Mouse (Mus musculus): ENCODE data around the gene Plekho1. TPM values are rescaled to one million over a fixed set of nuclear protein-coding genes. Genes with fewer than 3 reads are reported as not detected.
"Not testable (repeated sequence)": the region's sequence is repeated elsewhere in the genome, so short reads cannot be mapped to it uniquely, and the experiment has no call there.

The Plekho1 gene
- polyA plus RNA-seq, 1 experiment from 2014 or later, result 35.2 TPM

DNA sequence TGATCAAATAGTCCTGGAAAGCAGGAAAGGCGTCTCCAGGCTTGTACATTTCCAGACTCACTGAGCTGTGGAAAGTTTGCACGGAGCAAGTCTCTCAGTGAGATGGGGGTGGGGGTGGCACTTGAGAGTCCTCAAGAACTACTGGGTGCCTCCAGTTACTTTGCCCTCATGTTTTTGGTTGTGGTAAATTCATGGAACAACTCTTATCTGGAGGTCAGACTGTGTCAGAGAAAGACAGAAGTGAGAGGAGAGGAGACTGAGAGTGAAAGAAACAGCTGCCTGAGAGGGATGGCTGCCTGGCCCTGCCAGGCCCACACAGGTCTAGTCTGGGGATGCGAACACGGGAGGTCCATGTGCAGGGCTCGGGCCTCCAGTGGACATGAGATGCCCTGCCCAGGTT lies 40.5 kb downstream of the Plekho1 start:
- Histone ChIP-seq H3K9ac (no peak overlapping the region), H3K27ac (no peak overlapping the region), H3K4me2 (no peak overlapping the region), H3K27me3 (no peaks in the 10 kb centered on the region), H3K4me1 (peaks cover 8% of the 10 kb centered on the region; the same call in 1 of the 2 replicates), H3K36me3 (no peaks in the 10 kb centered on the region), H3K9me3 (no peaks in the 10 kb centered on the region), H3K4me3 (no peak overlapping the region)
- 93% methylated on average over 5 of the region's 5 CpGs for WGBS
- no peak for ATAC-seq (ENCODE audit: insufficient number of reproducible peaks, low FRiP score, low TSS enrichment, low read depth)

DNA sequence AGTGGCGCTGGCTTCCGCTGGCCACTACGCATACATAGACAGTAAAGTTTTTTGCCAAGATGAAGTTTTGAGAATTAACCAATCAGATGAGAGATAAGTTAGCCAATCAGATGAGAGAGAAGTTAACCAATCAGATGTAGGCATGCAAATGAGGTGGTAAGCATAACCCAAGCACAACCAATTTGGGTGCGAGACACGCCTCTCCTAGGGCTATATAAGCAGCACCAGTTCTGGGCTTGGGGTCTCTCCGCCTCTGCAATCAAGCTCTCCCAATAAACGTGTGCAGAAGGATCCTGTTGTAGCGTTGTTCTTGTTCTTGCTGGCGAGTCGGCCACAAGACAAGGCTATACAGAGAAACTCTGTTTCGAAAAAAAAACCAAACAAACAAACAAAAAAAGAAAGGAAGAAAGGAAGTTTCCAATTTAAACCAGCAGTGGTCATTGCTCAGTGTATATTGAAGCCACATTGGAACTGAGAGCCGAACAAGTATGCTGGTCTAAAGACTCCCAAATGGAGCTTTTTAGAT lies 41.1 kb downstream of the Plekho1 start:
- not testable (repeated sequence) for H3K4me2 ChIP-seq; H3K9me3 ChIP-seq; H3K27ac ChIP-seq; H3K4me1 ChIP-seq; ATAC-seq (ENCODE audit: insufficient number of reproducible peaks, low FRiP score, low TSS enrichment, low read depth); H3K27me3 ChIP-seq; H3K4me3 ChIP-seq; H3K9ac ChIP-seq; H3K36me3 ChIP-seq
- 86% methylated on average over 12 of the region's 12 CpGs for WGBS

DNA sequence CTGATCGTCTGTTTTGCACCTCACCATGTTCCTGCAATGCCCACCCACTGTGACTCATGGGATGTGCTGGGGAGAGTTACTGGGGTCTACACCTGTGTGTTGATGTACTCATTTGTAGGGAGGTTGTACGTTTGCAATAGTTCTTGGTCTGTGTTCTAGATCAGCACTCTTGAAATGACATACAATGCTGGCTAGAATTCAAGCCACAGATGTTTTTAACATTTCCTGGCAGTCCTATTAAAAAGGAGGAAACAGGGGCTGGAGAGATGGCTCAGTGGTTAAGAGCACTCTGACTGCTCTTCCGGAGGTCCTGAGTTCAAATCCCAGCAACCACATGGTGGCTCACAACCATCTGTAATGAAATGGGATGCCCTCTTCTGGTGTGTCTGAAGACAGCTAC lies 42.3 kb downstream of the Plekho1 start:
- Histone ChIP-seq H3K9ac (no peak overlapping the region), H3K27ac (no peak overlapping the region), H3K4me3 (no peak overlapping the region), H3K4me1 (peaks cover 8% of the 10 kb centered on the region; the same call in 1 of the 2 replicates), H3K9me3 (no peaks in the 10 kb centered on the region), H3K4me2 (no peak overlapping the region), H3K36me3 (peaks cover 2% of the 10 kb centered on the region; the same call in 1 of the 2 replicates), H3K27me3 (no peaks in the 10 kb centered on the region)
- WGBS, result 71% methylated on average over 3 of the region's 3 CpGs
- ATAC-seq (ENCODE audit: insufficient number of reproducible peaks, low FRiP score, low TSS enrichment, low read depth), result no peak

DNA sequence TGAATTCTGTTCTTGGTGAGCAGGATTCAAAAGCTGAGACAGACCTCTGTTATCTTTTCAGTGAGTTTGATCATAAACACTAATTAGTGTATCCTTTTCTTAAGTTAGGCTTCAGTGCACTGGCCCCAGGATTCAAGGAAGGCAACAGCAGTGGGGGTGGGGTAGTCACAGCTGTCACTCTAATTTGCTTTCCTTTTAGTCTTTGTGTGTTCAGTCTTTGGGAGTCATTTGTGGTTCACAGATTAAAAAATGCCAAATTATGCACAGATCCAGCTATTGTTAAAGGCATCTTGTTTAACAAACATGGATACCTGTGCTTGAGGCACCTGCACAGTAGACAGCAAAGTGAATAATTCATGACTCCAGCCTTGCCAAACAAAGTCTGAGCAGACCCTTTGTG lies 42.8 kb downstream of the Plekho1 start:
- no peaks in the 10 kb centered on the region for H3K9me3 ChIP-seq
- no peak for ATAC-seq (ENCODE audit: insufficient number of reproducible peaks, low FRiP score, low TSS enrichment, low read depth)
- no peak overlapping the region for H3K4me3 ChIP-seq
- no peak overlapping the region for H3K27ac ChIP-seq
- H3K4me2 ChIP-seq, result no peak overlapping the region
- H3K9ac ChIP-seq, result no peak overlapping the region
- H3K4me1 ChIP-seq, result peaks cover 8% of the 10 kb centered on the region; the same call in 1 of the 2 replicates
- H3K27me3 ChIP-seq, result no peaks in the 10 kb centered on the region
- peaks cover 5% of the 10 kb centered on the region; the same call in 1 of the 2 replicates for H3K36me3 ChIP-seq

DNA sequence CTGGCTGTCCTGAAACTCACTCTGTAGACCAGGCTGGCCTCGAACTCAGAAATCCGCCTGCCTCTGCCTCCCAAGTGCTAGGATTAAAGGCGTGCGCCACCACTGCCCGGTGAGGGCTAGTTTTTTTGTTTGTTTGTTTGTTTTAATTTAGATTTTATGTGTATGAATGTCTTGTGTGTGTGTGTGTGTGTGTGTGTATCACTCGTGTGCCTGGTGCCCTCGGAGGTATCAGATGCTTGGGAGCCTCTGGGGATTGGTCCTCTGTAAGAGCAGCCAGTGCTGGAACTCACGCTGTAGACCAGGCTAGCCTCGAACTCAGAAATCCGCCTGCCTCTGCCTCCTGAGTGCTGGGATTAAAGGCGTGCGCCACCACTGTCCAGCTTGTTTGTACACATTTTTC lies 44.2 kb downstream of the Plekho1 start:
- H3K27ac ChIP-seq, result peak overlapping the region; percentile 95
- not testable (repeated sequence) for H3K36me3 ChIP-seq; H3K9me3 ChIP-seq; ATAC-seq (ENCODE audit: insufficient number of reproducible peaks, low FRiP score, low TSS enrichment, low read depth); H3K4me1 ChIP-seq; H3K27me3 ChIP-seq
- H3K9ac ChIP-seq, result peak overlapping the region; percentile 56; the same call in 1 of the 2 replicates
- H3K4me3 ChIP-seq, result peak overlapping the region; percentile 59
- H3K4me2 ChIP-seq, result peak overlapping the region; percentile 74
- 72% methylated on average over 12 of the region's 12 CpGs for WGBS

GRCm38 (mm10) chr3:95950763-95951551 lies 44.8 kb downstream of the Plekho1 start:
- Histone ChIP-seq H3K4me3 (peak overlapping the region; percentile 59), H3K27ac (peak overlapping the region; percentile 95), H3K4me2 (peak overlapping the region; percentile 74), H3K36me3 (peaks cover 13% of the 10 kb centered on the region), H3K27me3 (no peaks in the 10 kb centered on the region), H3K4me1 (peaks cover 4% of the 10 kb centered on the region; the same call in 1 of the 2 replicates), H3K9me3 (no peaks in the 10 kb centered on the region), H3K9ac (peak overlapping the region; percentile 56)
- 1% methylated on average over 49 of the region's 49 CpGs for WGBS
- peak; percentile 91 for ATAC-seq (ENCODE audit: insufficient number of reproducible peaks, low FRiP score, low TSS enrichment, low read depth)

GRCm38 (mm10) chr3:95948325-95948724 lies 47.5 kb downstream of the Plekho1 start:
- Histone ChIP-seq H3K27me3 (no peaks in the 10 kb centered on the region), H3K9ac (no peak overlapping the region), H3K27ac (no peak overlapping the region), H3K9me3 (no peaks in the 10 kb centered on the region), H3K4me3 (no peak overlapping the region), H3K4me1 (peaks cover 4% of the 10 kb centered on the region; the same call in 1 of the 2 replicates), H3K4me2 (no peak overlapping the region), H3K36me3 (peaks cover 33% of the 10 kb centered on the region)
- ATAC-seq (ENCODE audit: insufficient number of reproducible peaks, low FRiP score, low TSS enrichment, low read depth), result no peak
- 81% methylated on average over 5 of the region's 5 CpGs for WGBS

GRCm38 (mm10) chr3:95945731-95946240 lies 50.0 kb downstream of the Plekho1 start:
- Histone ChIP-seq H3K4me3 (no peak overlapping the region), H3K36me3 (peaks cover 55% of the 10 kb centered on the region), H3K9ac (no peak overlapping the region), H3K4me2 (no peak overlapping the region), H3K4me1 (no peaks in the 10 kb centered on the region), H3K27me3 (no peaks in the 10 kb centered on the region), H3K9me3 (no peaks in the 10 kb centered on the region), H3K27ac (no peak overlapping the region)
- 91% methylated on average over 14 of the region's 14 CpGs for WGBS
- no peak for ATAC-seq (ENCODE audit: insufficient number of reproducible peaks, low FRiP score, low TSS enrichment, low read depth)

DNA sequence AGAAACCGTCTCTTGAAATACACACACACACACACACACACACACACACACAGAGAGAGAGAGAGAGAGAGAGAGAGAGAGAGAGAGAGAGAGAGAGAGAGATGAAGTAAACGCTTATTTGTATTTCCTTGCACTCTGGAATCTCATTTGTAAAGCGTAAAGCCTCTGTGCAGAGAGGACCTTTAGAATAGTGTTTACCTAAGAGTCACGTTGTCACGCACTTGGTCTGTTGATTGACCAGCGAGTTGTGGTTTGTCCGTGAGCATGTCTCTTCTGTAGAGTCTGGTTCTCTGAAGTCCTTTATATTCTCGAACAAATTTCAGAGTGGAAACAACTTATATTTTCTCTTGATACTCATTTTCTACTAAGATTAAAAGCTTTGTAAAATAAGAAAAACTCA lies 51.1 kb downstream of the Plekho1 start:
- no peaks in the 10 kb centered on the region for H3K9me3 ChIP-seq
- H3K9ac ChIP-seq, result no peak overlapping the region
- no peak overlapping the region for H3K4me3 ChIP-seq
- no peaks in the 10 kb centered on the region for H3K4me1 ChIP-seq
- no peaks in the 10 kb centered on the region for H3K27me3 ChIP-seq
- no peak overlapping the region for H3K27ac ChIP-seq
- peaks cover 66% of the 10 kb centered on the region for H3K36me3 ChIP-seq
- no peak overlapping the region for H3K4me2 ChIP-seq
- ATAC-seq (ENCODE audit: insufficient number of reproducible peaks, low FRiP score, low TSS enrichment, low read depth), result no peak
- 87% methylated on average over 8 of the region's 8 CpGs for WGBS

DNA sequence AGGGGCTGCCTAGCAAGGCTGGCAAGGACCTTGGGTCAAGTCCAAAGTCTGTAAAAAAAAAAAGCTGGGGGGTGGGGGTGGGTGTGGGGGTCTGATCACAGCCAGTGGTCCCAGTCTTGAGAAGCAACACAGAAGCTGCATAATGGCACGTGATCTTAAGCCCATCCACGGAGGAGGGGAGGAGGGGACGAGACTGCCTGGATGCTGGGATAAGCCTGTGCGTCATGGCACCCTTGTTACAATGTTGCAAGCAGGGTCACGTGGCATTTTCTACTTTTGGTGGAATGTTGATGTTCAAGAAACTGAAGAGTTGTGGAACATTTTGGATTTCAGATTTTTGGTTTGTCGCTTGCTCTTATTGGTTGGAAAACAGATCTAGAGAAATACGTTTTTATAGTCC lies 52.6 kb downstream of the Plekho1 start:
- WGBS, result 91% methylated on average over 7 of the region's 7 CpGs
- no peak for ATAC-seq (ENCODE audit: insufficient number of reproducible peaks, low FRiP score, low TSS enrichment, low read depth)
- Histone ChIP-seq H3K27me3 (no peaks in the 10 kb centered on the region), H3K4me1 (no peaks in the 10 kb centered on the region), H3K4me2 (no peak overlapping the region), H3K36me3 (peaks cover 76% of the 10 kb centered on the region), H3K9me3 (no peaks in the 10 kb centered on the region), H3K9ac (no peak overlapping the region), H3K4me3 (no peak overlapping the region), H3K27ac (no peak overlapping the region)

DNA sequence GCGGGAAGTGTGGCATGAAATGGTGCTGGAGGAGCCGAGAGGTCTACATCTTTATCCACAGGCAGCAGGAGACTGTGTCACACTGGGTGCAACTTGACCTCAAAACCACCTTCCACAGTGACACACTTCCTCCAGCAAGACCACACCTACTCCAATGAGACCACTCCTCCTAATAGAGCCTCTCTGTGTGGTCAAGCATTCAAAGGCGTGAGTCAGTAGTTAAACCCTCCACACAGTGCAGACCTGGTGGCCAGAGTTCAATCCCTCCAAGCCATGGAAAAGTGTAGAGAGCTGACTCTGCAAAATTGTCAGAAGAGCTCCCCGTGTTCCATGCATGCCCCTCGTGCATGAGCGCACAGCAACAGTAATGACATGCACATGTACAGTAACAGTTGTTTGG lies 53.1 kb downstream of the Plekho1 start:
- Histone ChIP-seq H3K4me2 (no peak overlapping the region), H3K36me3 (peaks cover 79% of the 10 kb centered on the region)
- 72% methylated on average over 6 of the region's 6 CpGs for WGBS

GRCm38 (mm10) chr3:95938835-95939234 lies 57.0 kb downstream of the Plekho1 start:
- no peak for ATAC-seq (ENCODE audit: insufficient number of reproducible peaks, low FRiP score, low TSS enrichment, low read depth)
- Histone ChIP-seq H3K27ac (no peak overlapping the region), H3K36me3 (peaks cover 85% of the 10 kb centered on the region), H3K9ac (no peak overlapping the region), H3K27me3 (no peaks in the 10 kb centered on the region), H3K9me3 (no peaks in the 10 kb centered on the region), H3K4me3 (no peak overlapping the region), H3K4me1 (no peaks in the 10 kb centered on the region), H3K4me2 (no peak overlapping the region)
- WGBS, result 95% methylated on average over 15 of the region's 15 CpGs

More for the DNA sequence above, 53.1 kb downstream of the Plekho1 start:
- ATAC-seq (ENCODE audit: insufficient number of reproducible peaks, low FRiP score, low TSS enrichment, low read depth), result no peak
- H3K9me3 ChIP-seq, result no peaks in the 10 kb centered on the region
- H3K27me3 ChIP-seq, result no peaks in the 10 kb centered on the region
- no peak overlapping the region for H3K27ac ChIP-seq
- H3K4me1 ChIP-seq, result no peaks in the 10 kb centered on the region
- no peak overlapping the region for H3K9ac ChIP-seq
- no peak overlapping the region for H3K4me3 ChIP-seq
